Mouse (Mus musculus) lung, adult 18-20 months (tissue): ENCODE measurements around the gene Anapc5.
A peak's percentile ranks its signal among the peaks of the same experiment; 100 is the strongest.

Source experiments
- DNase-seq, 2 experiments: peaks; one replicate each; pipeline ENCODE4 v3.0.0; 2022; ENCODE audit warnings: mixed read lengths in 2 of 2

The Anapc5 gene

GRCm38 (mm10) chr5:122767283-122767682 is 53.9 kb downstream of the Anapc5 start:
- no peak for DNase-seq

- DNase-seq, result peak in 1 of 2 experiments; percentile 61
These were observed 57.1 kb downstream of the Anapc5 start for GRCm38 (mm10) chr5:122764032-122764464.

GRCm38 (mm10) chr5:122763271-122764031 is 57.7 kb downstream of the Anapc5 start:
- peak in 1 of 2 experiments; percentile 52 for DNase-seq

- no peak for DNase-seq
These were observed 64.5 kb downstream of the Anapc5 start for GRCm38 (mm10) chr5:122756680-122757079.

DNA sequence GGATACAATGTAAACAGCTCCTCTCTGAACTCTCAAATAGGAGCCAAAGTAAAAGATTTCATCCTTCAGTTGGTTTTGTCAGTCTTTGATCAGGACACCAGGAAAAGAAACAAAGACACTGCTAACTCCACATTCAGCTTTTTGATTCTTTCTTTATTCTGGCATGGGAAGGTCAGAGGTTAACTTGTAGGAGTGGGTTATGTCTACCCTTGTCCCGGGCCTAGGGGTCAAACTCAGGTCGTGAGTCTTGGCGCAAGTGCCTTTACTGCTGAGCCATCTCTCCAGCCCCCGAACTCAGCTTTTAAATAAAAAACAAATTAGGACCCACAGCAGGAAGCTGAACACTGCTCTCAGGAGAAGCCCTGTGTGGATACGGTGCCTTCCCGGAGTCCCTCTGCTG is 65.0 kb downstream of the Anapc5 start:
- no peak for DNase-seq

- no peak for DNase-seq
These were observed 65.5 kb downstream of the Anapc5 start for GRCm38 (mm10) chr5:122755620-122756019.

DNA sequence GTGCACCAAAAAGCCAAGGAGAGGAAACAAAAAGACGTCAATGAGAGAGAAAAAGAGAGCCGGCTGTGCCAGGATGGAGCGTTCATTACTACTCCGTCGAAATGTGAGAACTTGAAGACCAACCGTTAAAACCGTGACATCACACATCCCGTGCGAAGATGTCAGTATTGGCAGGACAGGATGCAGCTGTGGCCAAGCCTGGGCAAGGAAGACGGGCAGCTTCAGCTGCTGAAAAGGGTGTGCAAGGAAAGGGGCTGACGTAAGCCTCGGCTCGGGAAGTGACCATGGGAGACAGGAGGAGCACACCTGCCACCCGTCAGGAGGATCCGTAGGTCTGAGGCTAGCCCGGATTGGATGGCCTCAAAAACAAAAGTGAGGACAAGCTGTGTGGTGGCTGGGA is 66.7 kb downstream of the Anapc5 start:
- DNase-seq, result no peak

GRCm38 (mm10) chr5:122747950-122748349 is 73.2 kb downstream of the Anapc5 start:
- peak; percentile 81 to 86 for DNase-seq

- peak; percentile 31 to 53 for DNase-seq
These were observed 77.2 kb downstream of the Anapc5 start for GRCm38 (mm10) chr5:122743880-122744422.
